Mouse (Mus musculus) limb, embryonic 12.5 days (tissue): ENCODE measurements around the gene Aph1c. TPM values are rescaled to one million over a fixed set of nuclear protein-coding genes. Genes with fewer than 3 reads are reported as not detected.
"Not testable (repeated sequence)": the region's sequence is repeated elsewhere in the genome, so short reads cannot be mapped to it uniquely, and the experiment has no call there.

Experiments used
- ATAC-seq: fragments of 200-750 bp; cut with Nextera tagmentation; 2 replicates; pipeline ENCODE4 v1.8.0; 2017; ENCODE audit warnings: low read depth, moderate TSS enrichment; ENCODE audit not compliant: insufficient number of reproducible peaks, insufficient read depth, low FRiP score, low TSS enrichment
- H3K27ac ChIP-seq: fragments of 300-500 bp; sonication (generic); 2 replicates; pipeline ENCODE4 v1.5.1; 2016; ENCODE audit warnings: mild to moderate bottlenecking, moderate library complexity
- H3K27me3 ChIP-seq: fragments of 300-500 bp; sonication (generic); 2 replicates; pipeline ENCODE4 v1.6.1; 2016; ENCODE audit warnings: mild to moderate bottlenecking, moderate library complexity
- H3K36me3 ChIP-seq: fragments of 300-500 bp; sonication (generic); 2 replicates; pipeline ENCODE4 v1.6.1; 2016; ENCODE audit warnings: mild to moderate bottlenecking, moderate library complexity
- H3K4me1 ChIP-seq: fragments of 300-500 bp; sonication (generic); replicated peaks from 2 replicates; pipeline ENCODE4 v1.6.1; 2016
- H3K4me2 ChIP-seq: fragments of 300-500 bp; sonication (generic); 2 replicates; pipeline ENCODE4 v1.6.1; 2016; ENCODE audit warnings: mild to moderate bottlenecking, moderate library complexity
- H3K4me3 ChIP-seq: fragments of 300-500 bp; sonication (generic); replicated peaks from 2 replicates; pipeline ENCODE4 v1.5.1; 2016; ENCODE audit warnings: mild to moderate bottlenecking
- H3K9ac ChIP-seq: fragments of 300-500 bp; sonication (generic); replicated peaks from 2 replicates; pipeline ENCODE4 v1.6.1; 2016; ENCODE audit warnings: mild to moderate bottlenecking, moderate library complexity
- H3K9me3 ChIP-seq: fragments of 300-500 bp; sonication (generic); 2 replicates; pipeline ENCODE4 v1.6.1; 2016; ENCODE audit warnings: mild to moderate bottlenecking, moderate library complexity
- WGBS: fragments of 180-500 bp; shearing (Covaris S2); methylation state at CpG from one replicate; pipeline ENCODE4 v1.1.7; 2016; 5-methylcytosine and 5-hydroxymethylcytosine counted together
- polyA plus RNA-seq: library from polyadenylated mRNA; unstranded; fragments of >200 nt; fragmentation: Nextera tagmentation; extraction: Ambion mirVana; gene quantifications from 2 replicates; pipeline ENCODE4 v1.2.1, GENCODE M21; 2016

Aph1c gene
- polyA plus RNA-seq, 1 experiment from 2014 or later = 1.1 TPM

GRCm38 (mm10) chr9:66787821-66788220 is 46.7 kb downstream of the Aph1c start:
- Histone ChIP-seq H3K4me1 (no peaks in the 10 kb centered on the region), H3K9me3 (no peaks in the 10 kb centered on the region), H3K27me3 (no peaks in the 10 kb centered on the region), H3K36me3 (peaks cover 16% of the 10 kb centered on the region), H3K4me2 (no peak overlapping the region), H3K9ac (no peak overlapping the region), H3K4me3 (no peak overlapping the region), H3K27ac (no peak overlapping the region)
- 9% methylated on average over 2 of the region's 2 CpGs for WGBS
- ATAC-seq = no peak

GRCm38 (mm10) chr9:66784552-66784951 is 50.0 kb downstream of the Aph1c start:
- ATAC-seq, H3K4me1 ChIP-seq, H3K9ac ChIP-seq, H3K27ac ChIP-seq, H3K4me3 ChIP-seq, H3K4me2 ChIP-seq, H3K27me3 ChIP-seq, H3K36me3 ChIP-seq, H3K9me3 ChIP-seq: not testable (repeated sequence)
- 76% methylated on average over 2 of the region's 3 CpGs for WGBS

GRCm38 (mm10) chr9:66770701-66771100 is 63.8 kb downstream of the Aph1c start:
- Histone ChIP-seq H3K27ac (no peak overlapping the region), H3K4me2 (no peak overlapping the region), H3K4me3 (no peak overlapping the region), H3K9me3 (no peaks in the 10 kb centered on the region), H3K36me3 (no peaks in the 10 kb centered on the region), H3K4me1 (no peaks in the 10 kb centered on the region), H3K9ac (no peak overlapping the region), H3K27me3 (no peaks in the 10 kb centered on the region)
- no peak for ATAC-seq

- ATAC-seq = no peak
- 72% methylated on average over 3 of the region's 3 CpGs for WGBS
- Histone ChIP-seq H3K27me3 (no peaks in the 10 kb centered on the region), H3K4me2 (no peak overlapping the region), H3K36me3 (peaks cover 3% of the 10 kb centered on the region; the same call in 1 of the 2 replicates), H3K9ac (no peak overlapping the region), H3K9me3 (no peaks in the 10 kb centered on the region), H3K4me3 (no peak overlapping the region), H3K27ac (no peak overlapping the region), H3K4me1 (no peaks in the 10 kb centered on the region)
Measured at GRCm38 (mm10) chr9:66769275-66769674, 65.3 kb downstream of the Aph1c start.

GRCm38 (mm10) chr9:66768721-66769120 is 65.8 kb downstream of the Aph1c start:
- Histone ChIP-seq H3K27me3 (no peaks in the 10 kb centered on the region), H3K4me1 (no peaks in the 10 kb centered on the region), H3K4me3 (no peak overlapping the region), H3K9ac (no peak overlapping the region), H3K9me3 (no peaks in the 10 kb centered on the region), H3K4me2 (no peak overlapping the region), H3K27ac (no peak overlapping the region), H3K36me3 (peaks cover 4% of the 10 kb centered on the region; the same call in 1 of the 2 replicates)
- no peak for ATAC-seq
- 100% methylated on average over 1 of the region's 1 CpGs for WGBS

Other genes with a start within 250 kb of the Aph1c start
- gene Usp3, start 241.6 kb downstream of the Aph1c start, polyA plus RNA-seq = 84.1 and 88.4 TPM in 2 replicates
- gene Car12, start 121.0 kb downstream of the Aph1c start, polyA plus RNA-seq = 10.4 and 12.1 TPM in 2 replicates
- 13.5 and 14.4 TPM in 2 replicates for gene Aph1b, start 39.2 kb downstream of the Aph1c start, polyA plus RNA-seq
- gene Gm10647, start 37.7 kb downstream of the Aph1c start, polyA plus RNA-seq = 0.87 and 1.2 TPM in 2 replicates
- gene Rab8b, start 85.0 kb upstream of the Aph1c start, polyA plus RNA-seq = 16.9 and 17.8 TPM in 2 replicates
- gene Rps27l, start 111.4 kb upstream of the Aph1c start, polyA plus RNA-seq = 723 and 758 TPM in 2 replicates
- 7.4 and 8.2 TPM in 2 replicates for gene Lactb, start 140.8 kb upstream of the Aph1c start, polyA plus RNA-seq
- 555 and 579 TPM in 2 replicates for gene Tpm1, start 214.7 kb upstream of the Aph1c start, polyA plus RNA-seq